Mouse (Mus musculus) testis, adult 2 months (tissue): Measurements from ENCODE around the gene Olfr551. TPM values are rescaled to one million over a fixed set of nuclear protein-coding genes. Genes with fewer than 3 reads are reported as not detected.

Experiments
- H3K27ac ChIP-seq: fragments of 200-500 bp; 2 replicates; pipeline ENCODE4 v1.5.1; 2012; ENCODE audit warnings: low read depth, low read length; ENCODE audit not compliant: control insufficient read depth, insufficient read depth
- H3K27me3 ChIP-seq: fragments of 200-500 bp; 2 replicates; pipeline ENCODE4 v1.6.1; 2012; ENCODE audit warnings: mild to moderate bottlenecking, low read length, moderate library complexity; ENCODE audit not compliant: control insufficient read depth, insufficient read depth
- H3K36me3 ChIP-seq: fragments of 200-500 bp; 2 replicates; pipeline ENCODE4 v1.6.1; 2012; ENCODE audit warnings: mild to moderate bottlenecking, low read length; ENCODE audit not compliant: control insufficient read depth, insufficient read depth
- H3K4me1 ChIP-seq: fragments of 200-500 bp; 2 replicates; pipeline ENCODE4 v1.6.1; 2012; ENCODE audit warnings: low read length; ENCODE audit not compliant: control insufficient read depth, insufficient read depth
- H3K4me3 ChIP-seq: fragments of 200-500 bp; 2 replicates; pipeline ENCODE4 v1.5.1; 2012; ENCODE audit warnings: low read depth, mild to moderate bottlenecking, low read length, moderate library complexity, mixed read lengths; ENCODE audit not compliant: control insufficient read depth
- CTCF ChIP-seq: fragments of 200-500 bp; IDR thresholded peaks from 2 replicates; pipeline ENCODE4 v1.5.1; 2012; ENCODE audit warnings: low read depth, mild to moderate bottlenecking, inconsistent platforms, low read length, moderate library complexity; ENCODE audit not compliant: control insufficient read depth, insufficient read depth, insufficient replicate concordance
- POLR2A ChIP-seq: fragments of 200-500 bp; IDR thresholded peaks from 2 replicates; pipeline ENCODE4 v1.6.1; 2012; ENCODE audit warnings: low read depth, mild to moderate bottlenecking, inconsistent platforms, low read length, moderate library complexity; ENCODE audit not compliant: control insufficient read depth
- polyA plus RNA-seq: library from polyadenylated mRNA; depleted of rRNA; stranded (reverse); fragments of >200 nt; gene quantifications from 2 replicates; pipeline ENCODE4 v1.2.3, GENCODE M21; 2012

The Olfr551 gene
- polyA plus RNA-seq, 1 experiment, result not detected

GRCm38 (mm10) chr7:102573174-102573830, 18.4 kb downstream of the Olfr551 start:
- H3K4me1 ChIP-seq, result no peaks in the 10 kb centered on the region
- TF ChIP-seq CTCF (no peak), POLR2A (no peak)
- H3K4me3 ChIP-seq, result no peak overlapping the region
- H3K36me3 ChIP-seq, result no peaks in the 10 kb centered on the region
- no peaks in the 10 kb centered on the region for H3K27me3 ChIP-seq
- no peak overlapping the region for H3K27ac ChIP-seq

GRCm38 (mm10) chr7:102571142-102571541, 20.5 kb downstream of the Olfr551 start, which contains the start of gene Olfr550:
Gene Olfr550 (plus strand): TSS chr7:102571442.
- H3K27ac ChIP-seq, result no peak within 1 kb of the TSS
- no peaks in the 10 kb centered on the region for H3K4me1 ChIP-seq
- no peak within 1 kb of the TSS for H3K4me3 ChIP-seq
- no peaks in the 10 kb centered on the region for H3K36me3 ChIP-seq
- no peak for TF ChIP-seq POLR2A
- TF ChIP-seq CTCF, result no peak
- H3K27me3 ChIP-seq, result no peaks in the 10 kb centered on the region

GRCm38 (mm10) chr7:102566219-102566618, 25.5 kb downstream of the Olfr551 start:
- TF ChIP-seq CTCF (no peak), POLR2A (no peak)
- H3K36me3 ChIP-seq, result no peaks in the 10 kb centered on the region
- H3K4me3 ChIP-seq, result no peak overlapping the region
- no peaks in the 10 kb centered on the region for H3K27me3 ChIP-seq
- no peaks in the 10 kb centered on the region for H3K4me1 ChIP-seq
- no peak overlapping the region for H3K27ac ChIP-seq

- no peak for TF ChIP-seq CTCF
- TF ChIP-seq POLR2A, result no peak
- Histone ChIP-seq H3K4me3 (peak within 1 kb of the TSS; percentile 87), H3K27ac (0 out of 2 replicates have a peak within 1 kb of the TSS, but pooled peaks have one; percentile 13), H3K36me3 (no peaks in the 10 kb centered on the region), H3K4me1 (no peaks in the 10 kb centered on the region), H3K27me3 (no peaks in the 10 kb centered on the region)
These were observed 26.4 kb downstream of the Olfr551 start, which contains the start of gene Trim21 for GRCm38 (mm10) chr7:102564999-102565997. Gene Trim21 (minus strand): TSS chr7:102565486.

DNA sequence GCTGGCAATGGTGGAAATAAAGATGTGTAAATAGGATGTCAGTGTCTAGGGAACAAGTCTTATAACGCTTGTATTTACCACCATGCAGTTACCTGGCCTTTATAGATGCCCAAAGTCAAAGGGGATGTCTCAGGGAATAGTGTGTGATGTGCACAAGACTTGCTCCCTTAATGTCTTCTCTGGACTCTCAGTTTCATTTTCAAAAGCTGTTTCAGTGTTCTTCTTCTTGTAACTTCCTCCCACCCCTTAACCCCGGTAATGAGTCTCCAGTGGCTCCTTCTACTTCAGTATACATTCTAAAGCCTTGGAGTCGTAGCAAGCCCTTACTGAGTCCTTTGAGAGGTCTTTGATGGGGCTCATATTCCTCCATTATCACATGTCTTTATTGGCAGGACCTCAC, 38.4 kb downstream of the Olfr551 start:
- Histone ChIP-seq H3K4me1 (no peaks in the 10 kb centered on the region), H3K36me3 (no peaks in the 10 kb centered on the region), H3K4me3 (no peak overlapping the region), H3K27me3 (no peaks in the 10 kb centered on the region), H3K27ac (no peak overlapping the region)
- TF ChIP-seq POLR2A (no peak), CTCF (no peak)

GRCm38 (mm10) chr7:102549570-102549969, 42.1 kb downstream of the Olfr551 start, which contains the start of gene Olfr549:
Gene Olfr549 (plus strand): TSS chr7:102549870.
- H3K27me3 ChIP-seq, result no peaks in the 10 kb centered on the region
- H3K27ac ChIP-seq, result no peak within 1 kb of the TSS
- H3K4me3 ChIP-seq, result no peak within 1 kb of the TSS
- TF ChIP-seq CTCF, result no peak
- no peak for TF ChIP-seq POLR2A
- H3K36me3 ChIP-seq, result no peaks in the 10 kb centered on the region
- H3K4me1 ChIP-seq, result no peaks in the 10 kb centered on the region

DNA sequence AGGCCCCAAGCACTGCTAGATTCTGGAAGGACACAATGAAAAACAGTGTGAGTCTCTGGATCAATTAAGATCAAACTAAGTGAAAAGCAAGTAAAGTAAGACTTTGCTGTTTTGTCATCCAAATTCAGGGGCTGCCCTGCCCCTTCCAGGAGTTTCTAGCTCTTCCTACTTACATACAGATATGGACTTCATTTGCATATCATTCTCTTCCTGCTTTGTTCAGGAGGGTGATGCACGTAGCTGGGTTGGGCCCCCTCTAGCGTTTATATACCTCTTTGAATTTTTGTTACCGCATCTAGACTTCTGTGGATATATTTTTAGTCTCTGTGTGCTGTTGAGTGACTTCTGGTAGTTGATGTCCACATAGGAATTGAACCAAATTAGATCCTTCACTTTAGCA, 50.4 kb downstream of the Olfr551 start:
- no peaks in the 10 kb centered on the region for H3K36me3 ChIP-seq
- H3K27ac ChIP-seq, result no peak overlapping the region
- no peak for TF ChIP-seq CTCF
- no peak for TF ChIP-seq POLR2A
- H3K4me3 ChIP-seq, result no peak overlapping the region
- H3K27me3 ChIP-seq, result no peaks in the 10 kb centered on the region
- H3K4me1 ChIP-seq, result no peaks in the 10 kb centered on the region
